In the genomic region with DNA sequence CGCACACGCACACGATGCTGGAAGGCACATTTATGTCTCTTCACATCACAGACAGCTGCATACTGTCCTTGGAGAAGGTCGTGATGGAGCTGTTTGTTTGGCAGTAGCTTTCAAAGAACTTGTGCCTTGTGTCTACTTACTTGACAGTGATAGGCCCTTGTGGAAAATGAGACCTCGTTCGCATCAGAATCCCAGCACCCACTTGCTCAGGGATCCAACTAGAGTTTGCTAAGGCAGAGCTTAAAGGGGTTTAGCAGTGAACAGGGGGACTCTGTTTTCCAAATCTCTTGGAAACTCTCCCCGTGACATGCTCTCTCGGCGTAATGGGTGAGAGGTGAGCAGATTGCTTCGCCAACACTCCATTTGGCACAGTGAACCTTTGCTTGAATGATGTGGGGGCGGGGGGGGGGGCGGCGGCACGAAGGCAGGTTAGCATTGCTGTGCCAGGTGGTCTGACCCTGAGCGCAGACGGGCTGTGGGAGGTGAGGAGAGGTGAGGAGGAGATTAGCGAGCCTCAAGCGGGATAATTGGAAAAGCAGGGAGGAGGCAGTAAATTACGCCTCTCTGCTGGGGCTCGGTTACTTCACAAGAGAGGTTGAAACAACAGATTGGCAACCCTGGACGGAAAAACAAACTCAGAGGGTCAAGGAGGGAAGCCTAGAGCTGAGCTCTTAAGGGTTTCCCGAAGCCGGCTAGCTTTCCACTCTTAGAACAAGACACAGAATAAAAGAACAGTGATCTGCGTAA, we compare ENCODE assay signal across 8 mouse cellular contexts. TPM values are rescaled to one million over a fixed set of nuclear protein-coding genes. Genes with fewer than 3 reads are reported as not detected.
DNase-seq lines count a peak whose midpoint lies in the region; ATAC-seq and TF ChIP-seq lines count a peak whose summit lies in the region.

No protein-coding gene starts in this region.

- H3K27me3 ChIP-seq in forebrain, embryonic 10.5 days (ENCODE audit: poor library complexity, severe bottlenecking) = peaks cover 26% of the 10 kb centered on the region
- H3K27me3 ChIP-seq in intestine, embryonic 16.5 days (replicated peaks; ENCODE audit: control insufficient read depth, insufficient read depth, low read length) = no peaks in the 10 kb centered on the region
- H3K27me3 ChIP-seq in midbrain, postnatal 0 days (ENCODE audit: insufficient read depth, low read length) = no peaks in the 10 kb centered on the region

- peak; percentile 33 to 54 for DNase-seq in kidney, postnatal 4 days
- DNase-seq in kidney, postnatal 10 days = no peak
- peak; percentile 24 for DNase-seq in forebrain, embryonic 10.5 days (ENCODE audit: extremely low spot score, low spot score)
- DNase-seq in midbrain, postnatal 0 days (ENCODE audit: low spot score) = peak; percentile 30
- DNase-seq in spleen, postnatal 4 days (ENCODE audit: low spot score in 2 of 2) = no peak
- DNase-seq in cerebellum, postnatal 4 days (ENCODE audit: low spot score in 2 of 2) = no peak
- no peak for DNase-seq in left cerebral cortex, adult 2 months (ENCODE audit: extremely low spot score in 1 of 2, low spot score in 2 of 2)

- H3K4me3 ChIP-seq in forebrain, embryonic 10.5 days = peak overlapping the region; percentile 36
- no peak overlapping the region for H3K4me3 ChIP-seq in intestine, embryonic 16.5 days (ENCODE audit: low read length)
- H3K4me3 ChIP-seq in midbrain, postnatal 0 days (ENCODE audit: low read depth, low read length) = peak overlapping the region; percentile 5; the same call in 1 of the 2 replicates
- H3K4me3 ChIP-seq in left cerebral cortex, adult 2 months = no peak overlapping the region

- intact Hi-C loops in left cerebral cortex, adult 2 months (cut with DNase I) = no loop called here

- peak overlapping the region; percentile 15 for H3K27ac ChIP-seq in forebrain, embryonic 10.5 days
- no peak overlapping the region for H3K27ac ChIP-seq in intestine, embryonic 16.5 days (ENCODE audit: low read length)
- no peak overlapping the region for H3K27ac ChIP-seq in midbrain, postnatal 0 days (ENCODE audit: low read depth, low read length)
- no peak overlapping the region for H3K27ac ChIP-seq in left cerebral cortex, adult 2 months

- peak overlapping the region; percentile 26; the same call in 1 of the 2 replicates for H3K4me2 ChIP-seq in intestine, embryonic 16.5 days (ENCODE audit: low read depth, low read length)
- H3K4me2 ChIP-seq in midbrain, postnatal 0 days (ENCODE audit: low read depth, low read length, poor library complexity, severe bottlenecking) = peak overlapping the region; percentile 39

- ATAC-seq in intestine, embryonic 16.5 days = no peak
- no peak for ATAC-seq in midbrain, postnatal 0 days (ENCODE audit: low FRiP score)

- H3K4me1 ChIP-seq in forebrain, embryonic 10.5 days = peaks cover 15% of the 10 kb centered on the region
- no peaks in the 10 kb centered on the region for H3K4me1 ChIP-seq in intestine, embryonic 16.5 days (ENCODE audit: control insufficient read depth, insufficient read depth, low read length)
- no peaks in the 10 kb centered on the region for H3K4me1 ChIP-seq in midbrain, postnatal 0 days (ENCODE audit: insufficient read depth, low read length)

- no peak for TF ChIP-seq CTCF in midbrain, postnatal 0 days (IDR thresholded peaks at IDR 0.05)
- no peak for TF ChIP-seq CTCF in left cerebral cortex, adult 2 months (IDR thresholded peaks at IDR 0.05)

- H3K36me3 ChIP-seq in forebrain, embryonic 10.5 days (replicated peaks) = no peaks in the 10 kb centered on the region
- no peaks in the 10 kb centered on the region for H3K36me3 ChIP-seq in intestine, embryonic 16.5 days (ENCODE audit: control insufficient read depth, insufficient read depth, low read length)
- no peaks in the 10 kb centered on the region for H3K36me3 ChIP-seq in midbrain, postnatal 0 days (ENCODE audit: insufficient read depth, low read length)

- WGBS in forebrain, embryonic 10.5 days = 15% methylated on average over 24 of the region's 24 CpGs
- WGBS in intestine, embryonic 16.5 days = 21% methylated on average over 24 of the region's 24 CpGs
- 19% methylated on average over 24 of the region's 24 CpGs for WGBS in midbrain, postnatal 0 days

- H3K9ac ChIP-seq in intestine, embryonic 16.5 days (ENCODE audit: low read depth, low read length) = no peak overlapping the region
- no peak overlapping the region for H3K9ac ChIP-seq in midbrain, postnatal 0 days (replicated peaks; ENCODE audit: low read length, poor library complexity, severe bottlenecking)

- peaks cover 6% of the 10 kb centered on the region; the same call in 1 of the 2 replicates for H3K9me3 ChIP-seq in forebrain, embryonic 10.5 days
- H3K9me3 ChIP-seq in intestine, embryonic 16.5 days (ENCODE audit: control insufficient read depth, low read length) = no peaks in the 10 kb centered on the region
- 0 out of 2 replicates have a peak, but pooled peaks cover 4% of the 10 kb centered on the region for H3K9me3 ChIP-seq in midbrain, postnatal 0 days (ENCODE audit: low read length)

RNA-seq across cellular contexts. Expression of gene Foxo1, which starts 57.4 kb away (rescaled TPM):
- polyA plus RNA-seq in forebrain, embryonic 10.5 days (2016; fragmentation: Nextera tagmentation; extraction: Ambion mirVana) = 2.3 TPM in 2 replicates
- 3.5 and 4.4 TPM in 2 replicates for polyA plus RNA-seq in intestine, embryonic 16.5 days (2015; fragmentation: Nextera tagmentation; extraction: Ambion mirVana)
- 5.8 and 8.3 TPM in 2 replicates for total RNA-seq in midbrain, postnatal 0 days (2014; rRNA removed)
- 3.4 and 3.6 TPM in 2 replicates for polyA plus RNA-seq in midbrain, postnatal 0 days (2015; fragmentation: Nextera tagmentation; extraction: Ambion mirVana)
- 10 to 100 TPM; 10.3 to 13.8 TPM for total RNA-seq in left cerebral cortex, adult 2 months (2021)

Comparison
In these comparisons a context has a peak if more than half of its experiments do, and no peak if none do; other contexts are left out.
1. DNase-seq: peak in kidney, postnatal 4 days (2 of 2), forebrain, embryonic 10.5 days (single experiment) and midbrain, postnatal 0 days (single experiment); none in kidney, postnatal 10 days (single experiment), spleen, postnatal 4 days (0 of 2), cerebellum, postnatal 4 days (0 of 2) and left cerebral cortex, adult 2 months (0 of 2).
2. H3K4me3 ChIP-seq: peak in forebrain, embryonic 10.5 days (single experiment) and midbrain, postnatal 0 days (single experiment); none in intestine, embryonic 16.5 days (single experiment) and left cerebral cortex, adult 2 months (single experiment).